Mouse (Mus musculus) brain, adult 2 months (tissue): Measurements from ENCODE around the gene Jmy.

Experiments used
- DNase-seq: peaks from one replicate; pipeline ENCODE4 v3.0.0; 2011; ENCODE audit warnings: low read depth, low spot score

Gene Jmy

GRCm38 (mm10) chr13:93380399-93381063, 119.1 kb downstream of the Jmy start:
- no peak for DNase-seq
